Mouse (Mus musculus) small intestine, adult 10 weeks (tissue): ENCODE measurements around the gene Akap11. TPM values are rescaled to one million over a fixed set of nuclear protein-coding genes. Genes with fewer than 3 reads are reported as not detected.

Experiments
- polyA plus RNA-seq: library from polyadenylated mRNA; stranded (reverse); fragments of 350-450 nt; fragmentation: Illumina TruSeq; extraction: RNeasy Lipid Tissue Mini Kit (QIAGEN cat#74804); gene quantifications from one replicate; pipeline ENCODE4 v1.2.3, GENCODE M21; 2014; ENCODE audit warnings: low replicate concordance

The Akap11 gene
- polyA plus RNA-seq: 44.1 TPM

GRCm38 (mm10) chr14:78536281-78537165 lies at the start of gene Akap11:
Gene Akap11, minus strand, starts transcription at chr14:78536808.

Other genes with a start within 250 kb of the Akap11 start
- 0.89 TPM for gene Tnfsf11, start 228.8 kb downstream of the Akap11 start, polyA plus RNA-seq
- gene Dgkh, start 196.0 kb upstream of the Akap11 start, polyA plus RNA-seq: 4.3 TPM